Mouse (Mus musculus): ENCODE results near the gene Kcnf1. TPM values are rescaled to one million over a fixed set of nuclear protein-coding genes. Genes with fewer than 3 reads are reported as not detected.

Kcnf1 gene
- 1.0 and 1.2 TPM in 2 replicates for total RNA-seq (2012; rRNA removed)

DNA sequence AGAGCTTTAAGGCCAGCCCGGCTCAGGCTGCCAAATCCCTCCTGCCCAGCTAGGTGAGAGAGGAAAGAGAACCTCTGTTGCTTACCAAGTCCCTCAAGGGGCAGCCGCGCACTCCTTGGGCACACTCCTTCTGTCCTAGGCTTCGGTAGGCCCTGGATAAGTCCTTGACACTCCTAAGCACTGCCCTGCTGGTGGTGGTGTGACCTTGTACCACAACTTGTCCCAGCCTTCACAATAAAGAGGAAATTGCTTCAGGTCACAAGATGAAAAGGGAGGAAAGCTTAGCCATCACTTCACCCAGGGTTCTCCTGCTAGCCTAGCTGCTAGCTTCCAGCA, at the start of gene Kcnf1:
Gene Kcnf1, minus strand, starts transcription at position 132 of the 336 bp plus-strand sequence.
- peak within 1 kb of the TSS; percentile 43 to 58 for H3K4me3 ChIP-seq (ENCODE audit: insufficient read depth in 1 of 2, low read depth in 1 of 2, low read length in 2 of 2, poor library complexity in 1 of 2, severe bottlenecking in 1 of 2)
- no peak within 1 kb of the TSS for H3K27ac ChIP-seq (ENCODE audit: insufficient read depth, low read depth, low read length, poor library complexity, severe bottlenecking)
- DNase-seq (ENCODE audit: low read depth, low spot score), result no peak
- no peaks in the 10 kb centered on the region for H3K9me3 ChIP-seq (ENCODE audit: control insufficient read depth, insufficient read depth, low read depth, low read length)
- in situ Hi-C loops (cut with MboI; ENCODE audit: low sequenced_read_pairs in 2 of 2, unreplicated experiment in 2 of 2), result loop anchor here in 1 of 2 experiments (25.0 kb wide), 1 partner anchor 89 kb away; no protein-coding TSS in a partner anchor
- peaks cover 0 to 8% of the 10 kb centered on the region in 2 experiments; a peak in 2 of 4 replicates for H3K4me1 ChIP-seq (ENCODE audit: control insufficient read depth in 2 of 2, insufficient read depth in 2 of 2, low read length in 2 of 2, poor library complexity in 1 of 2)
- no peaks in the 10 kb centered on the region for H3K36me3 ChIP-seq (ENCODE audit: control insufficient read depth, insufficient read depth, low read length, poor library complexity, severe bottlenecking)
- peak within 1 kb of the TSS; percentile 39 for H3K9ac ChIP-seq (ENCODE audit: insufficient read depth, low read depth, low read length, poor library complexity, severe bottlenecking)
- TF ChIP-seq CHD2 (IDR thresholded peaks at IDR 0.05; ENCODE audit: low read depth, low read length) (no peak), MAFK (IDR thresholded peaks at IDR 0.05; ENCODE audit: insufficient read depth, low read depth, low read length) (no peak), HCFC1 (IDR thresholded peaks at IDR 0.05; ENCODE audit: borderline replicate concordance, insufficient read depth, low read length) (no peak), ZNF384 (IDR thresholded peaks at IDR 0.05; ENCODE audit: low read depth, low read length) (no peak), ZC3H11A (IDR thresholded peaks at IDR 0.05; ENCODE audit: borderline replicate concordance, low read depth, low read length) (no peak)

GRCm38 (mm10) chr12:17225012-17225411, 48.3 kb upstream of the Kcnf1 start:
- 0 out of 2 replicates have a peak overlapping the region, but pooled peaks have one; percentile 19 for H3K27ac ChIP-seq (ENCODE audit: insufficient read depth, low read depth, low read length, poor library complexity, severe bottlenecking)
- in situ Hi-C loops (cut with MboI; ENCODE audit: low sequenced_read_pairs in 2 of 2, unreplicated experiment in 2 of 2), result no loop called here
- H3K9ac ChIP-seq (ENCODE audit: insufficient read depth, low read depth, low read length, poor library complexity, severe bottlenecking), result no peak overlapping the region
- TF ChIP-seq HCFC1 (IDR thresholded peaks at IDR 0.05; ENCODE audit: borderline replicate concordance, insufficient read depth, low read length), result no peak
- TF ChIP-seq MAFK (IDR thresholded peaks at IDR 0.05; ENCODE audit: insufficient read depth, low read depth, low read length), result no peak
- TF ChIP-seq CHD2 (IDR thresholded peaks at IDR 0.05; ENCODE audit: low read depth, low read length), result no peak
- no peak for TF ChIP-seq ZC3H11A (IDR thresholded peaks at IDR 0.05; ENCODE audit: borderline replicate concordance, low read depth, low read length)
- no peak for TF ChIP-seq ZNF384 (IDR thresholded peaks at IDR 0.05; ENCODE audit: low read depth, low read length)
- H3K9me3 ChIP-seq (ENCODE audit: control insufficient read depth, insufficient read depth, low read depth, low read length), result no peaks in the 10 kb centered on the region
- H3K4me1 ChIP-seq (ENCODE audit: control insufficient read depth in 2 of 2, insufficient read depth in 2 of 2, low read length in 2 of 2, poor library complexity in 1 of 2), result no peaks in the 10 kb centered on the region
- DNase-seq (ENCODE audit: low read depth, low spot score), result no peak
- H3K36me3 ChIP-seq (ENCODE audit: control insufficient read depth, insufficient read depth, low read length, poor library complexity, severe bottlenecking), result no peaks in the 10 kb centered on the region
- no peak overlapping the region for H3K4me3 ChIP-seq (ENCODE audit: insufficient read depth in 1 of 2, low read depth in 1 of 2, low read length in 2 of 2, poor library complexity in 1 of 2, severe bottlenecking in 1 of 2)

DNA sequence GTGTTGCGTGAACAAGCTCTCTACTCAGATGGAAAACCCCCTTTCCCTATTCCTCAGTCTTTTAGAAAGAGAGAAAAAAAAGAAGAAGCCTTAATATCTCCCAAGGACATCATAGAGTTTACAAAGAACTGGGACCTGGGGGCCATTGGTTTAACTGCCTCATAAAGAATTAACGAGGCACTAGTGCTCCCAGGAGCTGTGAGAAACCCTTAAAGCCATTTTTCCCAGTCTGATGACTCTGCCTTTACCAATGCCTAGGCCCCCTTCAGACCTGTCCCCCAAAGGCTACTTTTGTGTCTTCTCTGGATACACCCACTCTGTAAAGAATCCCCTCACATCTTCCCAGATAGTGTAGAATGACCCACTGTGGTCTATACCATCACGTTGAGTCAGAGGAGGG, 46.4 kb upstream of the Kcnf1 start:
- in situ Hi-C loops (cut with MboI; ENCODE audit: low sequenced_read_pairs in 2 of 2, unreplicated experiment in 2 of 2), result loop anchor here in 1 of 2 experiments (25.0 kb wide), 1 partner anchor 186 kb away; no protein-coding TSS in a partner anchor
- no peak overlapping the region for H3K4me3 ChIP-seq (ENCODE audit: insufficient read depth in 1 of 2, low read depth in 1 of 2, low read length in 2 of 2, poor library complexity in 1 of 2, severe bottlenecking in 1 of 2)
- H3K9me3 ChIP-seq (ENCODE audit: control insufficient read depth, insufficient read depth, low read depth, low read length), result no peaks in the 10 kb centered on the region
- H3K9ac ChIP-seq (ENCODE audit: insufficient read depth, low read depth, low read length, poor library complexity, severe bottlenecking), result no peak overlapping the region
- H3K4me1 ChIP-seq (ENCODE audit: control insufficient read depth in 2 of 2, insufficient read depth in 2 of 2, low read length in 2 of 2, poor library complexity in 1 of 2), result no peaks in the 10 kb centered on the region
- no peak for DNase-seq (ENCODE audit: low read depth, low spot score)
- TF ChIP-seq HCFC1 (IDR thresholded peaks at IDR 0.05; ENCODE audit: borderline replicate concordance, insufficient read depth, low read length), result no peak
- TF ChIP-seq ZNF384 (IDR thresholded peaks at IDR 0.05; ENCODE audit: low read depth, low read length), result no peak
- TF ChIP-seq MAFK (IDR thresholded peaks at IDR 0.05; ENCODE audit: insufficient read depth, low read depth, low read length), result no peak
- TF ChIP-seq CHD2 (IDR thresholded peaks at IDR 0.05; ENCODE audit: low read depth, low read length), result no peak
- no peak for TF ChIP-seq ZC3H11A (IDR thresholded peaks at IDR 0.05; ENCODE audit: borderline replicate concordance, low read depth, low read length)
- H3K27ac ChIP-seq (ENCODE audit: insufficient read depth, low read depth, low read length, poor library complexity, severe bottlenecking), result no peak overlapping the region
- H3K36me3 ChIP-seq (ENCODE audit: control insufficient read depth, insufficient read depth, low read length, poor library complexity, severe bottlenecking), result no peaks in the 10 kb centered on the region

- in situ Hi-C loops (cut with MboI; ENCODE audit: low sequenced_read_pairs in 2 of 2, unreplicated experiment in 2 of 2), result loop anchor here in 1 of 2 experiments (25.0 kb wide), 1 partner anchor 185 kb away; no protein-coding TSS in a partner anchor
Observed at GRCm38 (mm10) chr12:17221891-17222428, 45.3 kb upstream of the Kcnf1 start.

More at GRCm38 (mm10) chr12:17221891-17222428, 45.3 kb upstream of the Kcnf1 start:
- H3K9ac ChIP-seq (ENCODE audit: insufficient read depth, low read depth, low read length, poor library complexity, severe bottlenecking), result no peak overlapping the region
- no peak overlapping the region for H3K27ac ChIP-seq (ENCODE audit: insufficient read depth, low read depth, low read length, poor library complexity, severe bottlenecking)
- no peaks in the 10 kb centered on the region for H3K36me3 ChIP-seq (ENCODE audit: control insufficient read depth, insufficient read depth, low read length, poor library complexity, severe bottlenecking)
- no peaks in the 10 kb centered on the region for H3K9me3 ChIP-seq (ENCODE audit: control insufficient read depth, insufficient read depth, low read depth, low read length)
- DNase-seq (ENCODE audit: low read depth, low spot score), result peak; percentile 30
- no peak overlapping the region for H3K4me3 ChIP-seq (ENCODE audit: insufficient read depth in 1 of 2, low read depth in 1 of 2, low read length in 2 of 2, poor library complexity in 1 of 2, severe bottlenecking in 1 of 2)
- no peaks in the 10 kb centered on the region for H3K4me1 ChIP-seq (ENCODE audit: control insufficient read depth in 2 of 2, insufficient read depth in 2 of 2, low read length in 2 of 2, poor library complexity in 1 of 2)
- TF ChIP-seq ZNF384 (IDR thresholded peaks at IDR 0.05; ENCODE audit: low read depth, low read length), result no peak
- TF ChIP-seq CHD2 (IDR thresholded peaks at IDR 0.05; ENCODE audit: low read depth, low read length), result no peak
- TF ChIP-seq ZC3H11A (IDR thresholded peaks at IDR 0.05; ENCODE audit: borderline replicate concordance, low read depth, low read length), result no peak
- TF ChIP-seq MAFK (IDR thresholded peaks at IDR 0.05; ENCODE audit: insufficient read depth, low read depth, low read length), result no peak
- no peak for TF ChIP-seq HCFC1 (IDR thresholded peaks at IDR 0.05; ENCODE audit: borderline replicate concordance, insufficient read depth, low read length)

Data from ES-E14 (cell line).